Mouse (Mus musculus) ovary, postnatal 14 days (tissue): ENCODE results near the gene H3f3b.
A peak's percentile ranks its signal among the peaks of the same experiment; 100 is the strongest.
"Not testable (repeated sequence)": the region's sequence is repeated elsewhere in the genome, so short reads cannot be mapped to it uniquely, and the experiment has no call there.

Source experiments
- DNase-seq: peaks from one replicate; pipeline ENCODE4 v3.0.0; 2022; ENCODE audit warnings: low spot score

The H3f3b gene

GRCm38 (mm10) chr11:116021328-116022220 lies 6.2 kb downstream of the H3f3b start:
- no peak for DNase-seq

- DNase-seq: no peak
Measured at GRCm38 (mm10) chr11:116020519-116020922, 7.2 kb downstream of the H3f3b start.

- DNase-seq: no peak
Measured at GRCm38 (mm10) chr11:116019976-116020411, 7.8 kb downstream of the H3f3b start.

- DNase-seq: no peak
Measured at GRCm38 (mm10) chr11:116019360-116019791, 8.4 kb downstream of the H3f3b start.

GRCm38 (mm10) chr11:116018867-116019266 lies 8.9 kb downstream of the H3f3b start:
- not testable (repeated sequence) for DNase-seq

GRCm38 (mm10) chr11:116018106-116018505 lies 9.7 kb downstream of the H3f3b start:
- DNase-seq: no peak

- DNase-seq: no peak
Measured at GRCm38 (mm10) chr11:116014821-116015220, 12.9 kb downstream of the H3f3b start.

- DNase-seq: peak; percentile 81
Measured at GRCm38 (mm10) chr11:116012262-116012947, 15.4 kb downstream of the H3f3b start, which contains the start of gene Galk1. Galk1 (minus strand) TSS chr11:116012719.

- no peak for DNase-seq
Measured at GRCm38 (mm10) chr11:116011529-116012261, 16.1 kb downstream of the H3f3b start.

- no peak for DNase-seq
Measured at GRCm38 (mm10) chr11:116010948-116011347, 16.8 kb downstream of the H3f3b start.

GRCm38 (mm10) chr11:116010146-116010545 lies 17.6 kb downstream of the H3f3b start:
- no peak for DNase-seq

- no peak for DNase-seq
Measured at GRCm38 (mm10) chr11:116009661-116010060, 18.1 kb downstream of the H3f3b start.

GRCm38 (mm10) chr11:116008832-116009375 lies 18.9 kb downstream of the H3f3b start:
- no peak for DNase-seq

GRCm38 (mm10) chr11:116008411-116008810 lies 19.4 kb downstream of the H3f3b start:
- DNase-seq: no peak

- no peak for DNase-seq
Measured at GRCm38 (mm10) chr11:116007095-116007850, 20.5 kb downstream of the H3f3b start.

GRCm38 (mm10) chr11:116005701-116006419 lies 21.9 kb downstream of the H3f3b start:
- DNase-seq: no peak

- peak; percentile 78 for DNase-seq
Measured at GRCm38 (mm10) chr11:116004840-116005700, 22.7 kb downstream of the H3f3b start.

GRCm38 (mm10) chr11:116004186-116004823 lies 23.5 kb downstream of the H3f3b start:
- no peak for DNase-seq

- no peak for DNase-seq
Measured at GRCm38 (mm10) chr11:116002894-116003293, 24.9 kb downstream of the H3f3b start.
